Mouse (Mus musculus): Measurements from ENCODE around the gene Psmc1. TPM values are rescaled to one million over a fixed set of nuclear protein-coding genes. Genes with fewer than 3 reads are reported as not detected.
A peak's percentile ranks its signal among the peaks of the same experiment; 100 is the strongest.

Psmc1 gene
- polyA plus RNA-seq, 1 experiment from 2014 or later: 155 TPM

DNA sequence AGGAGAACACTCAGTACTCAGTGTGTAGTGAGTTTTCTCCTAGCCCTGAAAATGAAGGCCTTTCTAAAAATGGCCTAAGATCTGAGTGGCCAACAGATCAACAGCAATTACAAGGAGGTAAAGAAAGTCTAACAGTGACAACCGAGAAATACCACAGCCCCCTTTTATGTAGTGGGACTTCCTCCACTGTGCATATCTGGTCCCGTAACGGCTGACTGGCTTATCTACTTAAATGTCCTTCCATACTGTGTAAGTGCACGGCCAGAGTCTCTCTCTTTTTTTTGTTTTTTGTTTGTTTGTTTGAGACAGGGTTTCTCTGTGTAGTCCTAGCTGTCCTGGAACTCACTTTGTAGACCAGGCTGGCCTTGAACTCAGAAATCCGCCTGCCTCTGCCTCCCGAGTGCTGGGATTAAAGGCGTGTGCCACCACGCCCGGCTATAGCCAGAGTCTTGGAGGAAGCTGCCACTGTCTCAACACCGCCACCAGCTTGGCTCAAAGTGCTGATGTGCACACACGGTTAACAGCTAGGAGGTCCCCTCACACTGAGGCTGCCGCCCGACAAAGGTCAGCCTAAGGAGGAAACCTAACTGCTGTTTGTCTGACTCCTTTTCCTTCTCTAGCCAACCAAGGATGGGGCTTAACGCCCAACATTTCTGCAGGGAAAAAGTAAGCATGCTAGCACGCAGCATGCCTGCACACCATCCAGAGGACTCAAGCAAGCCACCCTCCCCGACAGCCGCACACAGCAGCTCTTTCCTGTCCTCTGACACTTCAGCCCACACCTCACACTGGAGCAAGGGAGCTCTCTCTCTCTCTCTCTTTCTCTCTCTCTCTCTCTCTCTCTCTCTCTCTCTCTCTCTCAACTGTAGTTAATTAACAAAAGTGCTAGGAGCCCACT lies 17.3 kb downstream of the Psmc1 start:
- no peak for ATAC-seq

DNA sequence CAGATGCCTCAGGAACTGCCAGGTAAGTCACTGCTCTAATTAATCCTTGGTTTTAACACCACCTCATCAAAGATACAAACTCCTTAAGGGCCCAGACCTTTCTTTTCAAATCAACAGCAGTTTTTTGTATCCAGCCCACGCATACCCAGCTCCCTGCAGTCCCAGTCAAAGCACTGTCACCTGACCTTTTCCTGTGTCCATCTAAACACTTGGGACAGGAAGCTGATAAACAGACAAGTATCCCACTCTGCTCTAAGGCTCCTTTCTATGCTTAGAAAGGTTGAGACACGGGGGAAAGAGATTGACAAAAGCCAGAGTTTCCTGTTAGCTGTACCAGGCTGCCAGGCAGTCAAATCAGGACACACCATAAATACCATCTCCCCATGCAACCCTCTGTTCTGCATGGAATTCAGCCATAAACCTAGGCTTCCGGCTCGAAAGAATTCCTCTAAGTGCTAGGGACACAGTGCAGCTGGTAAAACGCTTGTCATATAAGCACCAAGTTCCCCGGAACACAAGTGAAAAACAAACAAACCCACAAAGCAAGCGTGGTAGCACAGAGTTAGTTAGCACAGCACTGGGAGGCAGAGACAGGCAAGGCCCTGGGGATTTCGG lies 18.0 kb downstream of the Psmc1 start:
- no peak overlapping the region for H3K4me2 ChIP-seq (replicated peaks; ENCODE audit: low read depth)
- 41% methylated on average over 8 of the region's 8 CpGs for WGBS
- H3K36me3 ChIP-seq (ENCODE audit: control insufficient read depth, insufficient read depth): peaks cover 79% of the 10 kb centered on the region
- H3K4me3 ChIP-seq (ENCODE audit: low read depth, low read length): no peak overlapping the region
- H3K27me3 ChIP-seq (replicated peaks; ENCODE audit: control insufficient read depth, insufficient read depth, low read length): no peaks in the 10 kb centered on the region
- ATAC-seq: no peak
- TF ChIP-seq CTCF (IDR thresholded peaks at IDR 0.05; ENCODE audit: low read depth): no peak
- no peak overlapping the region for H3K9ac ChIP-seq (ENCODE audit: low read depth, low read length)
- no peaks in the 10 kb centered on the region for H3K9me3 ChIP-seq (ENCODE audit: control insufficient read depth)
- 0 out of 2 replicates have a peak, but pooled peaks cover 2% of the 10 kb centered on the region for H3K4me1 ChIP-seq (replicated peaks; ENCODE audit: control insufficient read depth, insufficient read depth, low read length)
- H3K27ac ChIP-seq (ENCODE audit: low read depth, low read length): peak overlapping the region; percentile 5; the same call in 1 of the 2 replicates

More for the DNA sequence above, 17.3 kb downstream of the Psmc1 start:
- Histone ChIP-seq H3K27me3 (replicated peaks; ENCODE audit: control insufficient read depth, insufficient read depth, low read length) (no peaks in the 10 kb centered on the region), H3K4me1 (replicated peaks; ENCODE audit: control insufficient read depth, insufficient read depth, low read length) (0 out of 2 replicates have a peak, but pooled peaks cover 2% of the 10 kb centered on the region), H3K4me3 (ENCODE audit: low read depth, low read length) (no peak overlapping the region), H3K4me2 (replicated peaks; ENCODE audit: low read depth) (no peak overlapping the region), H3K27ac (ENCODE audit: low read depth, low read length) (peak overlapping the region; percentile 21; the same call in 1 of the 2 replicates), H3K9me3 (ENCODE audit: control insufficient read depth) (no peaks in the 10 kb centered on the region), H3K9ac (ENCODE audit: low read depth, low read length) (no peak overlapping the region), H3K36me3 (ENCODE audit: control insufficient read depth, insufficient read depth) (peaks cover 79% of the 10 kb centered on the region)
- TF ChIP-seq CTCF (IDR thresholded peaks at IDR 0.05; ENCODE audit: low read depth): no peak
- WGBS: 68% methylated on average over 17 of the region's 17 CpGs

DNA sequence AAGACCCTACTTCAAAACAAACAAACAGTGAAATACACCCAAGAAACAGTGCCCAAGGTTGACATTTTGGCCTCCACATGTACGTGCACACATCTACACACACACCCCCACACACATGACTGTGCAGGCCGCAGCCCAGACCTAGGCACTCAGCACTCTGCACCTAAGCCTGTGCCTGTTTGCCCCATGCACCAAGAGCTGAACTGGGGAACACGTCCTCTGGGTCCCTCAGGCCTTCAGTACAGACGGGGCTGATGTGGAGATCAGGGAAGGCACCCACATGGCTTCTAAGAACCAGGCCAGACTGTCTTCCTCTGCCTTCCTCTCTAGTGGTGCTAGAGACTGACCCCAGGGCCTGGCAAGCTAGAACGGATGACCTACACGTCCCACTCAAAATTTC lies 18.6 kb downstream of the Psmc1 start:
- no peak overlapping the region for H3K9ac ChIP-seq (ENCODE audit: low read depth, low read length)
- peak overlapping the region; percentile 5; the same call in 1 of the 2 replicates for H3K27ac ChIP-seq (ENCODE audit: low read depth, low read length)

DNA sequence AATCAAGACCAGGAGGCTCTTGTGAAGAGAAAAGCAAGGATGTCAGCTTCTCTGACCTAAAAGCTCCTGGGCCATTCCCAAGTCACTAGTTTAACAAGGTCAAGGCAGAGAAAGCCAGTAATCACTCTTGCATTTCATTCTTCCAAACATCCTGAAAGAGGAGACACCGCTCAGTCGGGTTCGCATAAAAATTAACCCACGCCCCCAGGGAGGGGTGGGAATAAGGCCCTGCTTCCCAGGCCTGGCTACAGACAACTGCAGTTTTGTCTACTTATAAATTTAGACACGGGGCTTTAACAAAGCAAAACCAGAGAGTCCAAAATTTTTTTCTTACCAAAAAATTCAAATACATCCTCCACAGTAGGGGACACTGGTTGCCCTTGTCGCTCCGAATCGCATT lies 19.0 kb downstream of the Psmc1 start:
- Histone ChIP-seq H3K4me3 (ENCODE audit: low read depth, low read length) (no peak overlapping the region), H3K4me1 (replicated peaks; ENCODE audit: control insufficient read depth, insufficient read depth, low read length) (0 out of 2 replicates have a peak, but pooled peaks cover 2% of the 10 kb centered on the region), H3K9ac (ENCODE audit: low read depth, low read length) (no peak overlapping the region), H3K27ac (ENCODE audit: low read depth, low read length) (no peak overlapping the region), H3K36me3 (ENCODE audit: control insufficient read depth, insufficient read depth) (peaks cover 79% of the 10 kb centered on the region), H3K9me3 (ENCODE audit: control insufficient read depth) (no peaks in the 10 kb centered on the region), H3K27me3 (replicated peaks; ENCODE audit: control insufficient read depth, insufficient read depth, low read length) (no peaks in the 10 kb centered on the region), H3K4me2 (replicated peaks; ENCODE audit: low read depth) (no peak overlapping the region)
- 80% methylated on average over 8 of the region's 8 CpGs for WGBS
- no peak for ATAC-seq
- no peak for TF ChIP-seq CTCF (IDR thresholded peaks at IDR 0.05; ENCODE audit: low read depth)

More for the DNA sequence above, 18.6 kb downstream of the Psmc1 start:
- no peak overlapping the region for H3K4me3 ChIP-seq (ENCODE audit: low read depth, low read length)
- no peak overlapping the region for H3K4me2 ChIP-seq (replicated peaks; ENCODE audit: low read depth)
- no peaks in the 10 kb centered on the region for H3K27me3 ChIP-seq (replicated peaks; ENCODE audit: control insufficient read depth, insufficient read depth, low read length)
- TF ChIP-seq CTCF (IDR thresholded peaks at IDR 0.05; ENCODE audit: low read depth): no peak
- H3K36me3 ChIP-seq (ENCODE audit: control insufficient read depth, insufficient read depth): peaks cover 79% of the 10 kb centered on the region
- 0 out of 2 replicates have a peak, but pooled peaks cover 2% of the 10 kb centered on the region for H3K4me1 ChIP-seq (replicated peaks; ENCODE audit: control insufficient read depth, insufficient read depth, low read length)
- 63% methylated on average over 6 of the region's 6 CpGs for WGBS
- ATAC-seq: no peak
- no peaks in the 10 kb centered on the region for H3K9me3 ChIP-seq (ENCODE audit: control insufficient read depth)

DNA sequence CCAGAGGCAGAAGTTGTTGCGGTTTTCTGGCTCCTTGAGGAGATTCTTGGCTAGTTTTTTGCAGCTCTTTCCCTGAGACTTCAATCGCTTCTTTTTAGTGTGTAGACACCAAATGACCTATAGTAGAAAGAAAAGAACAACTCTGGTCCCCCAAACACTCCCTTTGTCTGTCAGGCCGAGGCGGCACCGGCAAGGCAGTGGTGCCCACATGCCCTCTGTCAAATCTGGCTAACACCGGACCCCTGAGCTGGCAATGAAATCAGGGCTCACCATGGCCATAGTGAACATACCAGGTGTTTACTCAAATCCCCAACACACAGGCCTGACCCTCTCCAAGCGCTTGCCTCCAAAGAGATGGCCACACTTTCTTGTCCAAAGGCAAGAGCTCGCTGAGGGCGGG lies 21.2 kb downstream of the Psmc1 start:
- H3K9ac ChIP-seq (ENCODE audit: low read depth, low read length): no peak overlapping the region
- H3K27me3 ChIP-seq (replicated peaks; ENCODE audit: control insufficient read depth, insufficient read depth, low read length): no peaks in the 10 kb centered on the region
- 94% methylated on average over 9 of the region's 9 CpGs for WGBS
- no peak for ATAC-seq
- no peak overlapping the region for H3K4me2 ChIP-seq (replicated peaks; ENCODE audit: low read depth)
- TF ChIP-seq CTCF (IDR thresholded peaks at IDR 0.05; ENCODE audit: low read depth): no peak
- no peak overlapping the region for H3K27ac ChIP-seq (ENCODE audit: low read depth, low read length)
- H3K36me3 ChIP-seq (ENCODE audit: control insufficient read depth, insufficient read depth): peaks cover 76% of the 10 kb centered on the region
- H3K4me1 ChIP-seq (replicated peaks; ENCODE audit: control insufficient read depth, insufficient read depth, low read length): 0 out of 2 replicates have a peak, but pooled peaks cover 2% of the 10 kb centered on the region
- no peaks in the 10 kb centered on the region for H3K9me3 ChIP-seq (ENCODE audit: control insufficient read depth)
- no peak overlapping the region for H3K4me3 ChIP-seq (ENCODE audit: low read depth, low read length)

DNA sequence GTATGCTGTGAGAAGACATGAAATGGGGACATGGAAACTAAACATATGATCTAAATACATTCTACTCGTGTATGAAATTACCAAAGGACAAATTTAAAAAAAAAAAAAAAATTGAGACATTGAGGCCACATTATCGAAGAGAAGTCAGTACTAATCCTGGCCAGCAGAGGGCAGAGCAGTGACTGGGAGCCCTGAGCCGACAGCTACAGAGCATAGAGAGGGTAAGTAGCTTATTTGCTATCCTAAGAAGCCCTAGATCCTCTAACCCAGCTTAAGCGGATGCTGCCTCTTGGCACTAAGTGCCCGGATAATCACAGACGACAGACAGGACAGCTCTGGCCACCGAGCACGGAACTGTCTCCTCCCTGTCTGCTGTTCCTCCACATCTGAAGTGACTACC lies 21.7 kb downstream of the Psmc1 start:
- peak; percentile 18; the same call in 1 of the 2 replicates for ATAC-seq
- WGBS: 40% methylated on average over 8 of the region's 8 CpGs
- Histone ChIP-seq H3K9ac (ENCODE audit: low read depth, low read length) (no peak overlapping the region), H3K36me3 (ENCODE audit: control insufficient read depth, insufficient read depth) (peaks cover 78% of the 10 kb centered on the region), H3K4me1 (replicated peaks; ENCODE audit: control insufficient read depth, insufficient read depth, low read length) (0 out of 2 replicates have a peak, but pooled peaks cover 2% of the 10 kb centered on the region), H3K9me3 (ENCODE audit: control insufficient read depth) (no peaks in the 10 kb centered on the region), H3K27me3 (replicated peaks; ENCODE audit: control insufficient read depth, insufficient read depth, low read length) (no peaks in the 10 kb centered on the region), H3K4me2 (replicated peaks; ENCODE audit: low read depth) (no peak overlapping the region), H3K4me3 (ENCODE audit: low read depth, low read length) (no peak overlapping the region), H3K27ac (ENCODE audit: low read depth, low read length) (no peak overlapping the region)
- TF ChIP-seq CTCF (IDR thresholded peaks at IDR 0.05; ENCODE audit: low read depth): peak; percentile 88

All from intestine, postnatal 0 days (tissue).